Mouse (Mus musculus) brain, embryonic 18.5 days (tissue): ENCODE results near the gene Ptpn6.

ENCODE experiments used
- DNase-seq: peaks from one replicate; pipeline ENCODE4 v3.0.0-alpha.2; 2012; ENCODE audit warnings: low read depth, low spot score

Gene Ptpn6

GRCm38 (mm10) chr6:124738511-124739023 is at the start of gene Ptpn6:
Gene Ptpn6 (minus strand): TSS chr6:124738714.
- DNase-seq: no peak

GRCm38 (mm10) chr6:124787722-124788121 is 49.2 kb upstream of the Ptpn6 start:
- DNase-seq: no peak

- DNase-seq: no peak
These were observed 48.4 kb upstream of the Ptpn6 start for GRCm38 (mm10) chr6:124786756-124787420.

GRCm38 (mm10) chr6:124782436-124782835 is 43.9 kb upstream of the Ptpn6 start:
- DNase-seq: no peak

DNA sequence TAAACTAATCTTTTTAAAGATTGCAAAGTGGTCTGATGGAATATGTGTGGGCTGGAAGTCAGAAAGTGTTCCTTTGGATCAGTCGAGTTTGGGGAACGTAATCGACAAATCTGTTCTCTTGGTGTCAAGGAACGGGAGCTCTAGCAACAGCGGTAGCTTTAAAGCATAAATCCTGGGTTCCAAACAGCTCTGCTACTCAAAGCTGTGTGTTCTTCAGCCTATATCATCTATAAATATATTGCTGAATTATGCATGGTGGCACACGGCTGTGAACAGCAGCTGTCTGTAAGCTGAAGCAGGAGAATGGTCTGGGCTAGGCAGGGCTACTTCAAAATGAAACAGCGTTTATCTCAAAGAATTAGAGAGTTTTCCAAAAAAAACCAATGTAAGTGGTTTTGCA is 42.4 kb upstream of the Ptpn6 start:
- no peak for DNase-seq

DNA sequence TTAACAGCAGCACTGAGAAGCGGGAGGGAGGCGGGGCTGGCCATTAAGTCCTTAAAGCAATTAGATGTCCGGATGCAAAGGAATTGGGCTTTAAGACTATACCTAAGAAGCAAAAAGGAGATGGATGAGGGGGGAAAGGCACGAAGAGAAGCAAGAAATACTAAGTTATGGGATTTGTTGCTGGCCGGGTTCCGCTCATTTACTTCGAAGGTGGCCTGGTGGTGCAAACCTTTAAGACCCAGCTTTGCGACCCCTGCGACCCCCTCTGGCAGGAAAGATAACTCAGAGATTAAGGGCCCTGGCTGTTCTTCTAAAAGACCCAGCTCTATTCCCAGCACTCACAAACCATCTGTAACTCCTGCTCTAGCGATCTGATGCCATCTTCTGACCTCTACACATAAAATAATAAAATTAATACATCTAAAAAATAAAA is 41.5 kb upstream of the Ptpn6 start:
- DNase-seq: no peak

GRCm38 (mm10) chr6:124779222-124779983 is 40.9 kb upstream of the Ptpn6 start, which contains the start of gene Lrrc23:
Gene Lrrc23 (minus strand): TSS chr6:124779727.
- DNase-seq: no peak

DNA sequence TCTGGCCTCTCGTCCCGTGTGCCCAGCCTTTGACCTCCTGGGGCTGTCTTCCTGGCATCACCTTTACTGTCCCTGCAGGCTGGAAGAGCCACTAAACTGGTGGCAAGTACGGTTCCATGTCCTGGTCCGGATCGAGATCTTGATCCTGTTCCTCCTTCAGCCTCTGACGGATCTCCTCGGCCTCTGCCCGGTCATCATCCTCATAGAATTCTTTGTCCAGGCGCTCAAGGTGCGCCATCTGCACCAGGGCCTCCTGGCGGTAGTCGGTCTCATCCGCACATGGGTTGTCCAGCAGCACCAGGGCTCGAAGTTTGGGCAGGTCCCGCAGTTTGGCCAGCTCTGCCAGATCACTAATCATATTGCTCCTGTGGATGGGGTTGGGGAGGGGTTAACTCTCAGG is 32.0 kb upstream of the Ptpn6 start:
- no peak for DNase-seq

- DNase-seq: no peak
These were observed 31.5 kb upstream of the Ptpn6 start for GRCm38 (mm10) chr6:124770013-124770412.

DNA sequence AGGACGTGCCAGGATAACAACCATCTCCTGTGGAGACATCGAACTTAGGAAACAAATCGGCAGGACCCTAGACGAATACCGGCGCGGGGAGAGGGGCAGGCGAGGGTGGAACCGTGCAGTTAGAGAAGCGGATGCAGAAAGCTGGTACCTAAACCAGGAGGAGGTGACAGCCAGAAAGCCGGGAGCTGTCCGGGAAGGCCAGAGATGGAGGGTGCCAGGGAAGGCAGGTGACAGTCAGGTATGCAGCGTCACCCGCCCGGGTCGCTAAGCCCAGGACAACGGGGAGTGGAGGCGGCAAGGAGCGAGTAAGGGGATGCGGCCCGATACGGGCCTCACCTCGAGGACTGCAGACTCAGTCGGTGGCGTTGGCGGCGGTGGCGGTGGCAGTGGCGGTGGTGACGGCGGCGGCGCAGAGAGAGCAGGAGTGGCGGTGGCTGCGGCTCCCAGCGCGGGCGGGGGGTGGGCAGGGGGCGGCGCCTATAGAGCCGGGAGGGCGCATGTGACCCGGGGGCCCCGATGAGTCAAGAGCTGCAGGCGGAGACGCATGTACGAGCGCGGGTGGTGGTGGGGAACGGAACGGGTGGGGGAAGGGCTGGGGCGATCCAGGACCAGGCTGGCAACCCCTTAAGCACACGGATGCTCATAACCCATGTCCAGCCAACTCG is 30.7 kb upstream of the Ptpn6 start, which contains the start of gene Eno2:
Eno2 (minus strand) TSS at position 573 of the 665 bp plus-strand sequence.
- no peak for DNase-seq

- DNase-seq: no peak
These were observed 30.2 kb upstream of the Ptpn6 start for GRCm38 (mm10) chr6:124768704-124769044.

DNA sequence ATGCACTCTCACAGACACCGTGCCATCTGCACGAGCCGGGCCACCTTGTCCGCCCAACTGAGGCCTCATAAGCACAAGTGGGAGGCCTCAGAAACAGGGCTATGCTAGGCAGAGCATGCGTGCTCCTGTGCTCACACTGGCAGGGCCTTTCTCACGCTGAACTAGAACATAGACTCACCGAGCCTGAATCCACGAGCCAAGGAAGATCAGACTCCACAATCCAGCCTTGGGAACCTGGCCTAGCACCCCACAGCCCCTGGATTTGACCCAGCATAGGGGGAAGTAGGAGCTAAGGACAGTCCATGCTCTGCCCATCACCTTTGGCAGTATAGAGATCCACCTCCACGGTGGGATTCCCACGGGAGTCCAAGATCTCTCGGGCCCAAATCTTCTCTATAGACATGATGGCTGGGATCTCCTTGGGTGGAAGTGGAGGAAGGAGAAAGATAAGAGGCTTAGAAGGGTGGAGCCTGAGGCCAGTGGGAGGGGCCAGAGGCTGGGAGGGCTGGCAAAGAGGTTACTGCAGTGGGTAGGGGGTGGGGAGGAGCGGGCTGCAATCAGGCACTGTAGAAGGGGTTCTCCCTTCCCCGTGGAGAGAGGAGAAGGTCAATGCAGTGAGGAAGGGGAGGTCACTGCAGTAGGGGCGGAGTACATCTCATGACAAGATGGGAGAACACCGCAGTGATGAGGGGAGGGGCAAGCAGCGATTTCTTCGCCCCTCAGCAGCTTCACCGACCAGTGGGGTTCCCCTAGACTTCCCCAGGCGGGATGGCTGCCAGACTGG is 29.6 kb upstream of the Ptpn6 start:
- no peak for DNase-seq

DNA sequence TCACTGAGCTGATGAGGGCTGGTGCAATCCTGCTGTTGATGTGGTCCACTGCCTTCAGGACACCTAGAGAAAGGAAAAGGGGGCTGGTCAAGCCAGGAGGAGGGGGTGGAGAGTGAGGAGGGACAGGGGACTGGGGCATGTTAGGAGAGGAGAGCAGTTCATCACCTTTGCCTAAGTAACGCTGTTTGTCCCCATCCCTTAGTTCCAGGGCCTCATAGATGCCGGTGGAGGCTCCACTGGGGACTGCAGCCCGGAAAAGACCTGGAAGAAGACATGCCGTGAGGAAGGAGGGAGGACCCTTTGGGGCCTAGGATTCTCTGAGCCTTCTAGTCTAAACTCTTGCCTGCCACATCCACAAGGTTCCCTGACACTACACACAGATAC is 29.0 kb upstream of the Ptpn6 start:
- DNase-seq: no peak

- DNase-seq: no peak
These were observed 27.4 kb upstream of the Ptpn6 start for GRCm38 (mm10) chr6:124765951-124766350.

- DNase-seq: no peak
These were observed 20.7 kb upstream of the Ptpn6 start for GRCm38 (mm10) chr6:124759259-124759658.

DNA sequence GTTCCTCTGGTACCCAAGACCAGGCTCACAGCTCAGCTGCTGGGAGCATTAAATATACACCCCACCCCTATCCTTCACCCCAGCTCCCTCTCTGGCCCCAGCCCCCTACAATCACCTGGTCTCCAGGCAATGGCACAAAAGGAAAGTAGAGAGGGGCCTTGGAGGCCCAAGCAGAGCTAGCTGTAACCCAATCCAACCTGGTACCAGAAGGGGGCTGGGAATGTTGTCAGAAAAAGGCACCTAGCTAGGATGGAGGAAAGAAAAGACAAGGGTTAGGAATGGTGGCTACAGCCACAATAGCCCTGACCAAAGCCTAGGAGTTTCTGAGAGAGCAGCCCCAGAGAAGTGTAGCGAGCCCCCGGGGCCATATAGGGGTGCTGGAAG is 20.3 kb upstream of the Ptpn6 start:
- DNase-seq: no peak

- DNase-seq: no peak
These were observed 19.7 kb upstream of the Ptpn6 start for GRCm38 (mm10) chr6:124757909-124758848.

DNA sequence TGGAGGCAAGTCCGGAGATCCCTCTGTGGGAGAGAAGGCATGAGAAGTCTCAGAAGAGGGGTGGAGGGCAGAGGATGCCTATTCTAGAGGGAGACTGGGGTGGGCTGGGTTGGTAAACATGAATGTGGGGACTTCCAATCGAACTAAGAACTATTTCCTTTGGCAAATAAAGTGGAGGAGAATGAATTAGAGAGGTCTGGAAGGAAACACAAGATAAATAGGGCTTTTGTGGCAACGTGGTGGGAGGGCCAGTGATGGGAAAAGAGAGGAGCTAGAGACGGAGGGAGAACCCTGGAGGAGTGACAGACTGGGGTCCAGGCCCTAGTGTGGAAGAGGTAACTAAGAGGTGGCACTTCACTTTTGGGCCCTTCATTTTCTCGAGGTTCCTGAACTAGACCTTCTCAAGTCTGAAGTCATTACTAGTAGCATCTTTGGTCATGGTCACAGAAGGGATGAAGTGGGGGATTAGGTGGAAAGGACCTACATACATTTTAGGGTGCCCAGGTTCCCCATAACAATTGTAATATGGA is 18.9 kb upstream of the Ptpn6 start:
- no peak for DNase-seq

DNA sequence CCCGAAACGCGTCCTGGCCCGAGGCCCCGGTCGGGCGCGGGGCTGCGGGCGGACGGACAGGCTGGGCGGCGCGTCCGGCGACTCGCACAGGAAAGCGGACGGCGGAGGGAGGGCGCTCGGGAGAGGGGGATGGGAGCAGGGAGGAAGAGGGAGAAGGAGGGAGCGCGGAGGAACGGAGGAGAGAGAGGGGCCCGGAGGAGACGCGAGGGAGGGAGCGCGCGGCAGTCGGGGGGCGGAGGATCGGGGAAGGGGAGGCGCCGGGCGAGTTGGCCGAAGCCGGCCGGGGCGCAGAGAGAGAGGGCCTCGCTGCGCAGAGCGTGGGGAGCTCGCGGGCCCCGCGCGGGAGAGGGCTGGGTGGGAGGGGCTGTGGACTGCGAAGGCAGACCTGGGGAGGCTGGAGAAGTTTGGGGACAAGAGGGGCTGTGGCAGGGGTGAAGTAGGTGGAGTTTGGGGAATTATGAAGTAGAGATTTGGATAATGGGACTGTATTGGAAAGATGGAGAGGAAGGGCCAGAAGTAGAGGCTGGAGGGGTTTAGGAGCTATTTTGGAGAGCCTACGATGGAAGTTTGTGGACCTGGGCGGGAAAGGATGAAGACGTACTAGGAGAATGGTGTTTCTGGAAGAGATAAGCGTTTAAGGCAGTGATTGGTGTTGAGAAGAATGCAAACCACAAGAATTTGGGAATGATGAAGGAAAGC is 18.3 kb upstream of the Ptpn6 start:
- DNase-seq: no peak
